Mouse (Mus musculus): ENCODE measurements around the gene Bdkrb1. TPM values are rescaled to one million over a fixed set of nuclear protein-coding genes. Genes with fewer than 3 reads are reported as not detected.

The Bdkrb1 gene
- polyA plus RNA-seq, 1 experiment from 2014 or later, result not detected

GRCm38 (mm10) chr12:105563726-105564275, 39.1 kb upstream of the Bdkrb1 start:
- Histone ChIP-seq H3K27me3 (ENCODE audit: control insufficient read depth, insufficient read depth, low read length) (peaks cover 25% of the 10 kb centered on the region), H3K9me3 (ENCODE audit: control insufficient read depth, low read length) (no peaks in the 10 kb centered on the region), H3K4me1 (ENCODE audit: control insufficient read depth, insufficient read depth, low read length) (peaks cover 13% of the 10 kb centered on the region; the same call in 1 of the 2 replicates), H3K4me3 (ENCODE audit: low read depth, low read length) (peak overlapping the region; percentile 30), H3K4me2 (ENCODE audit: low read depth, severe bottlenecking) (peak overlapping the region; percentile 51), H3K27ac (replicated peaks; ENCODE audit: low read depth, low read length) (no peak overlapping the region), H3K9ac (ENCODE audit: low read length) (no peak overlapping the region), H3K36me3 (ENCODE audit: control insufficient read depth, insufficient read depth, low read length) (no peaks in the 10 kb centered on the region)
- WGBS, result 9% methylated on average over 25 of the region's 25 CpGs
- ATAC-seq (ENCODE audit: insufficient number of reproducible peaks, low FRiP score, low TSS enrichment, low read depth) (no peak), DNase-seq (ENCODE audit: low spot score) (peak; percentile 40)

GRCm38 (mm10) chr12:105565221-105565620, 37.7 kb upstream of the Bdkrb1 start:
- H3K36me3 ChIP-seq (ENCODE audit: control insufficient read depth, insufficient read depth, low read length), result no peaks in the 10 kb centered on the region
- no peak for DNase-seq (ENCODE audit: low spot score)
- peaks cover 13% of the 10 kb centered on the region; the same call in 1 of the 2 replicates for H3K4me1 ChIP-seq (ENCODE audit: control insufficient read depth, insufficient read depth, low read length)
- no peaks in the 10 kb centered on the region for H3K9me3 ChIP-seq (ENCODE audit: control insufficient read depth, low read length)
- peaks cover 25% of the 10 kb centered on the region for H3K27me3 ChIP-seq (ENCODE audit: control insufficient read depth, insufficient read depth, low read length)
- H3K4me2 ChIP-seq (ENCODE audit: low read depth, severe bottlenecking), result no peak overlapping the region
- no peak for ATAC-seq (ENCODE audit: insufficient number of reproducible peaks, low FRiP score, low TSS enrichment, low read depth)
- no peak overlapping the region for H3K4me3 ChIP-seq (ENCODE audit: low read depth, low read length)
- H3K27ac ChIP-seq (replicated peaks; ENCODE audit: low read depth, low read length), result no peak overlapping the region
- no peak overlapping the region for H3K9ac ChIP-seq (ENCODE audit: low read length)
- 76% methylated on average over 5 of the region's 5 CpGs for WGBS

- H3K4me3 ChIP-seq (ENCODE audit: low read depth, low read length), result no peak overlapping the region
- H3K27me3 ChIP-seq (ENCODE audit: control insufficient read depth, insufficient read depth, low read length), result no peaks in the 10 kb centered on the region
- H3K27ac ChIP-seq (replicated peaks; ENCODE audit: low read depth, low read length), result no peak overlapping the region
- H3K4me1 ChIP-seq (ENCODE audit: control insufficient read depth, insufficient read depth, low read length), result no peaks in the 10 kb centered on the region
- ATAC-seq (ENCODE audit: insufficient number of reproducible peaks, low FRiP score, low TSS enrichment, low read depth) (no peak), DNase-seq (ENCODE audit: low spot score) (no peak)
- 61% methylated on average over 3 of the region's 3 CpGs for WGBS
- no peak overlapping the region for H3K9ac ChIP-seq (ENCODE audit: low read length)
- no peaks in the 10 kb centered on the region for H3K36me3 ChIP-seq (ENCODE audit: control insufficient read depth, insufficient read depth, low read length)
- H3K9me3 ChIP-seq (ENCODE audit: control insufficient read depth, low read length), result no peaks in the 10 kb centered on the region
- no peak overlapping the region for H3K4me2 ChIP-seq (ENCODE audit: low read depth, severe bottlenecking)
These were observed 31.0 kb upstream of the Bdkrb1 start for GRCm38 (mm10) chr12:105571867-105572266.

- H3K4me3 ChIP-seq (ENCODE audit: low read depth, low read length), result no peak overlapping the region
- ATAC-seq (ENCODE audit: insufficient number of reproducible peaks, low FRiP score, low TSS enrichment, low read depth) (no peak), DNase-seq (ENCODE audit: low spot score) (no peak)
- H3K9me3 ChIP-seq (ENCODE audit: control insufficient read depth, low read length), result no peaks in the 10 kb centered on the region
- H3K27me3 ChIP-seq (ENCODE audit: control insufficient read depth, insufficient read depth, low read length), result no peaks in the 10 kb centered on the region
- no peak overlapping the region for H3K4me2 ChIP-seq (ENCODE audit: low read depth, severe bottlenecking)
- 90% methylated on average over 2 of the region's 2 CpGs for WGBS
- H3K27ac ChIP-seq (replicated peaks; ENCODE audit: low read depth, low read length), result no peak overlapping the region
- H3K36me3 ChIP-seq (ENCODE audit: control insufficient read depth, insufficient read depth, low read length), result no peaks in the 10 kb centered on the region
- no peaks in the 10 kb centered on the region for H3K4me1 ChIP-seq (ENCODE audit: control insufficient read depth, insufficient read depth, low read length)
- no peak overlapping the region for H3K9ac ChIP-seq (ENCODE audit: low read length)
These were observed 30.3 kb upstream of the Bdkrb1 start for GRCm38 (mm10) chr12:105572622-105573021.

GRCm38 (mm10) chr12:105574356-105574755, 28.5 kb upstream of the Bdkrb1 start:
- no peak; the same call in 1 of the 2 replicates for ATAC-seq (ENCODE audit: insufficient number of reproducible peaks, low FRiP score, low TSS enrichment, low read depth)
- WGBS, result 85% methylated on average over 4 of the region's 4 CpGs
- H3K4me1 ChIP-seq (ENCODE audit: control insufficient read depth, insufficient read depth, low read length), result no peaks in the 10 kb centered on the region

GRCm38 (mm10) chr12:105580490-105580889, 22.4 kb upstream of the Bdkrb1 start:
- Histone ChIP-seq H3K4me2 (ENCODE audit: low read depth, severe bottlenecking) (no peak overlapping the region), H3K36me3 (ENCODE audit: control insufficient read depth, insufficient read depth, low read length) (no peaks in the 10 kb centered on the region), H3K4me3 (ENCODE audit: low read depth, low read length) (no peak overlapping the region), H3K9me3 (ENCODE audit: control insufficient read depth, low read length) (no peaks in the 10 kb centered on the region), H3K27me3 (ENCODE audit: control insufficient read depth, insufficient read depth, low read length) (no peaks in the 10 kb centered on the region), H3K9ac (ENCODE audit: low read length) (no peak overlapping the region), H3K4me1 (ENCODE audit: control insufficient read depth, insufficient read depth, low read length) (peaks cover 8% of the 10 kb centered on the region; the same call in 1 of the 2 replicates), H3K27ac (replicated peaks; ENCODE audit: low read depth, low read length) (no peak overlapping the region)
- ATAC-seq (ENCODE audit: insufficient number of reproducible peaks, low FRiP score, low TSS enrichment, low read depth) (no peak), DNase-seq (ENCODE audit: low spot score) (no peak)
- 84% methylated on average over 17 of the region's 17 CpGs for WGBS

More at GRCm38 (mm10) chr12:105574356-105574755, 28.5 kb upstream of the Bdkrb1 start:
- no peaks in the 10 kb centered on the region for H3K27me3 ChIP-seq (ENCODE audit: control insufficient read depth, insufficient read depth, low read length)
- H3K36me3 ChIP-seq (ENCODE audit: control insufficient read depth, insufficient read depth, low read length), result no peaks in the 10 kb centered on the region
- no peak overlapping the region for H3K27ac ChIP-seq (replicated peaks; ENCODE audit: low read depth, low read length)
- H3K4me2 ChIP-seq (ENCODE audit: low read depth, severe bottlenecking), result no peak overlapping the region
- no peak overlapping the region for H3K9ac ChIP-seq (ENCODE audit: low read length)
- no peak for DNase-seq (ENCODE audit: low spot score)
- no peaks in the 10 kb centered on the region for H3K9me3 ChIP-seq (ENCODE audit: control insufficient read depth, low read length)
- no peak overlapping the region for H3K4me3 ChIP-seq (ENCODE audit: low read depth, low read length)

GRCm38 (mm10) chr12:105582486-105582885, 20.4 kb upstream of the Bdkrb1 start:
- H3K27me3 ChIP-seq (ENCODE audit: control insufficient read depth, insufficient read depth, low read length), result no peaks in the 10 kb centered on the region

GRCm38 (mm10) chr12:105583484-105583883, 19.4 kb upstream of the Bdkrb1 start:
- no peak overlapping the region for H3K9ac ChIP-seq (ENCODE audit: low read length)
- no peaks in the 10 kb centered on the region for H3K36me3 ChIP-seq (ENCODE audit: control insufficient read depth, insufficient read depth, low read length)
- no peaks in the 10 kb centered on the region; the same call in 1 of the 2 replicates for H3K9me3 ChIP-seq (ENCODE audit: control insufficient read depth, low read length)
- H3K4me1 ChIP-seq (ENCODE audit: control insufficient read depth, insufficient read depth, low read length), result peaks cover 8% of the 10 kb centered on the region; the same call in 1 of the 2 replicates
- ATAC-seq (ENCODE audit: insufficient number of reproducible peaks, low FRiP score, low TSS enrichment, low read depth) (0 out of 2 replicates have a peak, but pooled peaks have one; percentile 22), DNase-seq (ENCODE audit: low spot score) (peak; percentile 52)
- H3K27ac ChIP-seq (replicated peaks; ENCODE audit: low read depth, low read length), result no peak overlapping the region
- H3K27me3 ChIP-seq (ENCODE audit: control insufficient read depth, insufficient read depth, low read length), result no peaks in the 10 kb centered on the region
- H3K4me2 ChIP-seq (ENCODE audit: low read depth, severe bottlenecking), result no peak overlapping the region
- WGBS, result 11% methylated on average over 2 of the region's 2 CpGs
- no peak overlapping the region for H3K4me3 ChIP-seq (ENCODE audit: low read depth, low read length)

More at GRCm38 (mm10) chr12:105582486-105582885, 20.4 kb upstream of the Bdkrb1 start:
- Histone ChIP-seq H3K36me3 (ENCODE audit: control insufficient read depth, insufficient read depth, low read length) (no peaks in the 10 kb centered on the region), H3K9ac (ENCODE audit: low read length) (no peak overlapping the region), H3K27ac (replicated peaks; ENCODE audit: low read depth, low read length) (no peak overlapping the region), H3K4me1 (ENCODE audit: control insufficient read depth, insufficient read depth, low read length) (peaks cover 8% of the 10 kb centered on the region; the same call in 1 of the 2 replicates), H3K4me2 (ENCODE audit: low read depth, severe bottlenecking) (no peak overlapping the region), H3K9me3 (ENCODE audit: control insufficient read depth, low read length) (no peaks in the 10 kb centered on the region; the same call in 1 of the 2 replicates), H3K4me3 (ENCODE audit: low read depth, low read length) (no peak overlapping the region)
- DNase-seq (ENCODE audit: low spot score), result no peak
- no peak for ATAC-seq (ENCODE audit: insufficient number of reproducible peaks, low FRiP score, low TSS enrichment, low read depth)
- 63% methylated on average over 9 of the region's 9 CpGs for WGBS

Data from limb, embryonic 11.5 days (tissue).